Mouse (Mus musculus) bone marrow, adult 2 months (tissue): Measurements from ENCODE around the gene Ranbp17.

Experiments
- CTCF ChIP-seq: fragments of 200-500 bp; IDR thresholded peaks from 2 replicates; pipeline ENCODE4 v1.5.1; 2011; ENCODE audit warnings: low read length, control low read depth; ENCODE audit not compliant: control insufficient read depth, insufficient read depth
- POLR2A ChIP-seq: fragments of 200-500 bp; IDR thresholded peaks from 2 replicates; pipeline ENCODE4 v1.6.1; 2011; ENCODE audit warnings: low read depth, mild to moderate bottlenecking, control low read depth, low read length, borderline replicate concordance; ENCODE audit not compliant: control insufficient read depth

GRCm38 (mm10) chr11:33240295-33240694, 273.3 kb downstream of the Ranbp17 start:
- TF ChIP-seq CTCF, result no peak
- TF ChIP-seq POLR2A, result no peak
